8 mouse cellular contexts compared by ENCODE assay signal in the genomic region with DNA sequence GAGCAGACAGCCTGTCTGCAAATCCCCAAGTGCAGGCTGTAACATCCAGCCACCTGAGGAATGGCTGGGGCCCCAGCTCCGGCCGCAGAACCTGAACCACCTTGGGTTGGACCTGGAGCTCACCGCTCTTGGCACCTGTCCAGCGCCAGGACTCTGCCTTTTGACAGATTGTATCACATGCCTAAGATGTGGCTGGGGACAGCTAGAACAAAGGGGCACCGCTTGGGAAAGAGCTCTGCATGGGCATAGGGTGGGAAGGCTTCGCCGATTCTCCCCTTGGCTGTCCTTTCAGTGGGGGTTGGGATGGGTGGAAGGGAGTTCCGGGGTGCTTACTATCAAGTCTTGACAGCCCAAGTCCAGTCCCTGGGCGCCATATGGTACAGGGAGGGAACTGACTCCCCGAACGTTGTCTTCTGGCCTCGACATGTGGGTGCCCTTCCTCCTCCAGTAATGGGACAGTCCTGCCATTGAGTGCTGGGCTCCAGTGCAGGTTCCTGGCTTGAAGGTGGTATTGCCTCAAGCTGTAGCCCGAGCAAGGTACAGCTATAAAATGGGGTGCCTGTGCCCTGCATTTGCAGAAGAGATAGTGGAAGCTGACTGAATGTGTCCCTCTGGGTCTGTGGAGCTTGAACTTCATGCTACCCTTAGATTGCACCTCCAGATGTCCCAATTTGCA. TPM values are rescaled to one million over a fixed set of nuclear protein-coding genes. Genes with fewer than 3 reads are reported as not detected.
DNase-seq lines count a peak whose midpoint lies in the region; ATAC-seq and TF ChIP-seq lines count a peak whose summit lies in the region.

No protein-coding gene starts in this region.

- no peaks in the 10 kb centered on the region for H3K9me3 ChIP-seq in midbrain, embryonic 11.5 days (ENCODE audit: control insufficient read depth, low read length)
- H3K9me3 ChIP-seq in midbrain, postnatal 0 days (ENCODE audit: low read length) = no peaks in the 10 kb centered on the region
- no peaks in the 10 kb centered on the region for H3K9me3 ChIP-seq in stomach, embryonic 15.5 days

- no peak overlapping the region for H3K4me3 ChIP-seq in midbrain, embryonic 11.5 days (ENCODE audit: low read depth, low read length)
- no peak overlapping the region for H3K4me3 ChIP-seq in midbrain, postnatal 0 days (ENCODE audit: low read depth, low read length)
- no peak overlapping the region for H3K4me3 ChIP-seq in stomach, embryonic 15.5 days (replicated peaks)

- TF ChIP-seq CTCF in midbrain, postnatal 0 days (IDR thresholded peaks at IDR 0.05) = no peak

- H3K36me3 ChIP-seq in midbrain, embryonic 11.5 days (ENCODE audit: control insufficient read depth, insufficient read depth, low read length) = no peaks in the 10 kb centered on the region
- H3K36me3 ChIP-seq in midbrain, postnatal 0 days (ENCODE audit: insufficient read depth, low read length) = no peaks in the 10 kb centered on the region
- no peaks in the 10 kb centered on the region for H3K36me3 ChIP-seq in stomach, embryonic 15.5 days

- H3K4me1 ChIP-seq in midbrain, embryonic 11.5 days (ENCODE audit: control insufficient read depth, insufficient read depth, low read length) = peaks cover 7% of the 10 kb centered on the region
- 0 out of 2 replicates have a peak, but pooled peaks cover 2% of the 10 kb centered on the region for H3K4me1 ChIP-seq in midbrain, postnatal 0 days (ENCODE audit: insufficient read depth, low read length)
- peaks cover 51% of the 10 kb centered on the region for H3K4me1 ChIP-seq in stomach, embryonic 15.5 days

- 75% methylated on average over 13 of the region's 13 CpGs for WGBS in midbrain, embryonic 11.5 days
- 67% methylated on average over 13 of the region's 13 CpGs for WGBS in midbrain, postnatal 0 days
- 53% methylated on average over 13 of the region's 13 CpGs for WGBS in stomach, embryonic 15.5 days

- H3K27me3 ChIP-seq in midbrain, embryonic 11.5 days (ENCODE audit: control insufficient read depth, insufficient read depth, low read length) = no peaks in the 10 kb centered on the region
- no peaks in the 10 kb centered on the region for H3K27me3 ChIP-seq in midbrain, postnatal 0 days (ENCODE audit: insufficient read depth, low read length)
- H3K27me3 ChIP-seq in stomach, embryonic 15.5 days (replicated peaks) = no peaks in the 10 kb centered on the region

- peak; percentile 19; the same call in 1 of the 2 replicates for ATAC-seq in midbrain, embryonic 11.5 days (ENCODE audit: low FRiP score)
- ATAC-seq in midbrain, postnatal 0 days (ENCODE audit: low FRiP score) = no peak
- ATAC-seq in stomach, embryonic 15.5 days (ENCODE audit: insufficient read depth, low FRiP score, low read depth) = no peak

- peak; percentile 59 for DNase-seq in cerebellum, adult 11 months
- DNase-seq in cerebellum, adult 9-10 months = no peak
- DNase-seq in midbrain, embryonic 11.5 days (ENCODE audit: low spot score, missing footprints) = no peak
- DNase-seq in midbrain, postnatal 0 days (ENCODE audit: low spot score) = no peak
- DNase-seq in kidney, postnatal 10 days = peak; percentile 73
- no peak for DNase-seq in yolk sac, embryonic 10.5 days (ENCODE audit: low spot score)
- no peak for DNase-seq in thymus, postnatal 36 days

- no peak overlapping the region for H3K4me2 ChIP-seq in midbrain, embryonic 11.5 days
- no peak overlapping the region for H3K4me2 ChIP-seq in midbrain, postnatal 0 days (ENCODE audit: low read depth, low read length, poor library complexity, severe bottlenecking)
- H3K4me2 ChIP-seq in stomach, embryonic 15.5 days = peak overlapping the region; percentile 32; the same call in 1 of the 2 replicates

- no peak overlapping the region for H3K27ac ChIP-seq in midbrain, embryonic 11.5 days (ENCODE audit: low read depth, low read length)
- no peak overlapping the region for H3K27ac ChIP-seq in midbrain, postnatal 0 days (ENCODE audit: low read depth, low read length)
- peak overlapping the region; percentile 21; the same call in 1 of the 2 replicates for H3K27ac ChIP-seq in stomach, embryonic 15.5 days

- H3K9ac ChIP-seq in midbrain, embryonic 11.5 days (ENCODE audit: low read length) = no peak overlapping the region
- no peak overlapping the region for H3K9ac ChIP-seq in midbrain, postnatal 0 days (replicated peaks; ENCODE audit: low read length, poor library complexity, severe bottlenecking)
- H3K9ac ChIP-seq in stomach, embryonic 15.5 days = no peak overlapping the region

RNA-seq across cellular contexts. Expression of a gene that starts 21.1 kb away (rescaled TPM):
- polyA plus RNA-seq in midbrain, embryonic 11.5 days (2014; fragmentation: Nextera tagmentation; extraction: Ambion mirVana) = 1,161 and 1,182 TPM in 2 replicates
- 1,612 and 1,828 TPM in 2 replicates for total RNA-seq in midbrain, postnatal 0 days (2014; rRNA removed)
- 779 and 814 TPM in 2 replicates for polyA plus RNA-seq in midbrain, postnatal 0 days (2015; fragmentation: Nextera tagmentation; extraction: Ambion mirVana)
- polyA plus RNA-seq in stomach, embryonic 15.5 days (2015; fragmentation: Nextera tagmentation; extraction: Ambion mirVana) = 1,425 and 1,562 TPM in 2 replicates

RNA-seq across cellular contexts. Expression of a gene that starts 26.9 kb away (rescaled TPM):
- 27.6 and 32.2 TPM in 2 replicates for polyA plus RNA-seq in midbrain, embryonic 11.5 days (2014; fragmentation: Nextera tagmentation; extraction: Ambion mirVana)
- total RNA-seq in midbrain, postnatal 0 days (2014; rRNA removed) = 72.9 and 75.1 TPM in 2 replicates
- 24.7 and 26.6 TPM in 2 replicates for polyA plus RNA-seq in midbrain, postnatal 0 days (2015; fragmentation: Nextera tagmentation; extraction: Ambion mirVana)
- polyA plus RNA-seq in stomach, embryonic 15.5 days (2015; fragmentation: Nextera tagmentation; extraction: Ambion mirVana) = 34.9 and 36.4 TPM in 2 replicates

RNA-seq across cellular contexts. Expression of a gene that starts 31.7 kb away (rescaled TPM):
- 7.3 and 7.7 TPM in 2 replicates for polyA plus RNA-seq in midbrain, embryonic 11.5 days (2014; fragmentation: Nextera tagmentation; extraction: Ambion mirVana)
- total RNA-seq in midbrain, postnatal 0 days (2014; rRNA removed) = 34.6 and 39.4 TPM in 2 replicates
- 15.3 and 15.9 TPM in 2 replicates for polyA plus RNA-seq in midbrain, postnatal 0 days (2015; fragmentation: Nextera tagmentation; extraction: Ambion mirVana)
- polyA plus RNA-seq in stomach, embryonic 15.5 days (2015; fragmentation: Nextera tagmentation; extraction: Ambion mirVana) = 37.0 and 43.0 TPM in 2 replicates

RNA-seq across cellular contexts. Expression of a gene that starts 53.6 kb away (rescaled TPM):
- 16.2 and 18.9 TPM in 2 replicates for polyA plus RNA-seq in midbrain, embryonic 11.5 days (2014; fragmentation: Nextera tagmentation; extraction: Ambion mirVana)
- 19.5 and 25.6 TPM in 2 replicates for total RNA-seq in midbrain, postnatal 0 days (2014; rRNA removed)
- 22.4 and 27.0 TPM in 2 replicates for polyA plus RNA-seq in midbrain, postnatal 0 days (2015; fragmentation: Nextera tagmentation; extraction: Ambion mirVana)
- 21.7 and 26.6 TPM in 2 replicates for polyA plus RNA-seq in stomach, embryonic 15.5 days (2015; fragmentation: Nextera tagmentation; extraction: Ambion mirVana)

Comparison
In these comparisons a context has a peak if more than half of its experiments do, and no peak if none do; other contexts are left out.
1. DNase-seq: peak in cerebellum, adult 11 months (single experiment) and kidney, postnatal 10 days (single experiment); none in cerebellum, adult 9-10 months (single experiment), midbrain, embryonic 11.5 days (single experiment), midbrain, postnatal 0 days (single experiment), yolk sac, embryonic 10.5 days (single experiment) and thymus, postnatal 36 days (0 of 2).